Mouse (Mus musculus) megakaryocyte-erythroid progenitor cell, adult 5 weeks (primary cell): ENCODE results near the gene Prpf3. TPM values are rescaled to one million over a fixed set of nuclear protein-coding genes. Genes with fewer than 3 reads are reported as not detected.

ENCODE experiments used
- polyA plus RNA-seq: library from polyadenylated mRNA; stranded (reverse); fragments of >175 nt; gene quantifications from 2 replicates; pipeline ENCODE4 v1.2.3, GENCODE M21; 2012

Prpf3 gene
- polyA plus RNA-seq, result 6.5 and 7.9 TPM in 2 replicates

DNA sequence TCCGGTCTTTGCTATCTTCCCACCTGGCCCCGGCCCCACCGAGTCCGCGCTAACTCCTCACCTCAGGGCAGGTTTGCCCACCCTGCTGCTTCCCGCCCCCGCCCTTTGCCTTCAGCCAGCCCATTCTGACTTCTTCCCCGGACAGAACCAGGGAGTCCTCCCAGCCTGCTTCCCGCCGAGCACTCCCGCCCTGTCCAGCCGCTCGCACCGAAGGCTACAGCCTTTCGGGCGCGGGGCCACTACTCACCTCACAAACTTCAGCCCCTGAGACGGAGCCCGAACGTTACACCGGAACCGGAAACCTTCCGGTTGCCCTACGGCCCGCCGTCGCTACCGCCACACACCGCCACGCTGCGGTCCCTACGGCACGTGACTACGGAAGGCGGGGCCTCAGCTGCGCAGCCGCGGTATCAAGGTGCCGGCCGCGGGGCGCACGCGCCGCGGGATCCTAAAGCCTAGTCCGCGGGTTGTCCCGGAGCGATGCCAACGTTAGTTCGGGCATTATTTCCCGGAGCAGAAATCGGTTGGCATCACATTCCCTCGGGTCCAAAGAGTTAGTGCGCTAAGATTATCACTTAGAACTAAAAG lies at the start of gene Prpf3:
Gene Prpf3, minus strand, starts transcription at position 384 of the 588 bp plus-strand sequence.

DNA sequence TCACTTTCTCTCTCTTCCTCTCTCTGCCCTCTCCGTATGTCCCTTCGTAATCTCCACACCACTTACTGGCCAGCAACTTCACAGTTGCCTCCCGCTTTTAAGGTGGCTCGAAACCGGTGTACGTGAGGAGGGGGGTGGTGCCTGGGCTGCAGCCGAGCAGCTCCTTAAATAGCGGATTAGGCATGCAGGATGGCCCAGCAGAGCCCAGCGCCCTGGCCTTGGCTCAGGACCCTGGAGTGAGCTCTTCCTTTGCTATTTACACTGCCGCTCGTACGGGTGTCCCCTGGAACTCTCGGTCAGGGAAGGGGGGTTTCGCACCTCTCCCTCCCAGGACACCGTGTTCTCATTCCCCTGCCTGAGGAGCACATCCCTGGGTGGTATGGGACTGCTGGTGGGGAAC lies 48.9 kb upstream of the Prpf3 start, which contains the start of gene Car14:
Gene Car14, minus strand, starts transcription at position 124 of the 400 bp plus-strand sequence.

DNA sequence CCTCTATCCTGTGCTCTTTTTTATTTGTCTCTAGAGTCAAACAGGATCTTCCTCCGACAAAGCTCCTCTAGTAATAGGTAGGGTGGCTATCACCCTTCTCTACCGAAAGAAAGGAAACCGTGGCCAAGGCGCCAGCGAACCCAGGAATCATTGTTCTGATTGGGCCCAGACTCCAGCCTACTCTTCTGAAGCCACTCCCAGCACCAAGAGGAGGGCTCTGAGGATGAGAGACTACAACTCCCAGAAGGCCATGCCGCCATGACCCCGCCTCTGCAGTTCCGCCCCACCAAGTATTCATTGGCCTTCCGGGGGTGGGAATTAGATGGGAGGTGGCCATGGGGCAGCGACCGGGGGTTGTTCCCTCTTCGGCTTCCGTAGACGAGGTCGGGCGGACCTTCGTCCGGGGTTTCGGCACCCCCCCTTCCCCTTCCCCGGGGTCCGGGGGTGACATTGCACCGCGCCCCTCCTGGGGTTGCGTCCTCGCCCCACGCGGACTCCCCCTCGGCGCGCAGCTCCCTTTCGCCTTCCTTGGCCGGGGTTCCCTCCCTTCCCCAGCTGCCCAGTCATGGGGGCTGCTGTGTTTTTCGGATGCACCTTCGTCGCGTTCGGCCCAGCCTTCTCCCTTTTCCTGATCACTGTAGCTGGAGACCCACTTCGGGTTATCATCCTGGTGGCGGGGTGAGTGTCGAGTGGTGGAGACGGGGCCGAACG lies 38.1 kb upstream of the Prpf3 start, which contains the start of gene Aph1a:
Gene Aph1a, plus strand, starts transcription at position 364 of the 711 bp plus-strand sequence.

DNA sequence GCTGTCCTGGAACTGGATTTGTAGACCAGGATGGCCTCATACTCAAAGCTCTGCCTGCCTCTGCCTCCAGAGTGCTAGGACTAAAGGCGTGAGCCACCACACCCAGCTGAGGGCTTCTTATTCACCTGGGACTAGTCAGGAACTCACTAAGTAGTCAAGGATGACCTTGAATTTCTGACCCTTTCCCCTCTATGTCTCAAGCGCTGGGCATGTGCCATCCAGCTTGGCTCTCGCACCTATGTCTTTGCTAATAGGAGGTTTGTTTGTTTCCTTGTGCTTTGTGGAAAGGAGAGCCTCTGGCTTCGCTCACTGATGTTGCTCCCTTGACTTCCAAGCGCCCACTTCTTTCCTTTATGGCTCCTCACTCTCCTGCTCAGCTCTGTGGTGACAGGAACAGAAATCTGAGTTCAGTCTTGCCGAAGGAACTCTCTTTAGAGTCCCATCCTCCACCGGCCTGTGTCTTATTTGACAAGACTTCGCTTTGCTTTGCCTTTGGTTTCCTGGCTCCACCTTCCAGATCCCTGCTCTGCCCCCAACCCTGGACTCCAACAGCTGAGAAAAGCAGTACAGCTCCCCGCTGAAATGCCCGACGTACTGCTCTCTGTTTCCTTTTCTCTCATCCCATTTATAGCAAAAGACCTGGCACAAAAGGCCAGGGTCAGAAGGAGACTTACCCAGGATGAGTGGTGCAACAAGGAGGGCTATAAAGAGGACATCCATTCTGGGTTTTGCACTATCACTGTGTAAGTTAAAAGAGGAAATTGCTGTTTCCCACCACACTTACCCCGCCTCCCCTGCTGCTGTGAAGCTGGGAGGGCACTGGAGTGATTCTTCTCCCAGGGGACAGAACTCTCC lies 35.8 kb upstream of the Prpf3 start, which contains the start of gene BC028528:
Gene BC028528, minus strand, starts transcription at position 795 of the 855 bp plus-strand sequence.

DNA sequence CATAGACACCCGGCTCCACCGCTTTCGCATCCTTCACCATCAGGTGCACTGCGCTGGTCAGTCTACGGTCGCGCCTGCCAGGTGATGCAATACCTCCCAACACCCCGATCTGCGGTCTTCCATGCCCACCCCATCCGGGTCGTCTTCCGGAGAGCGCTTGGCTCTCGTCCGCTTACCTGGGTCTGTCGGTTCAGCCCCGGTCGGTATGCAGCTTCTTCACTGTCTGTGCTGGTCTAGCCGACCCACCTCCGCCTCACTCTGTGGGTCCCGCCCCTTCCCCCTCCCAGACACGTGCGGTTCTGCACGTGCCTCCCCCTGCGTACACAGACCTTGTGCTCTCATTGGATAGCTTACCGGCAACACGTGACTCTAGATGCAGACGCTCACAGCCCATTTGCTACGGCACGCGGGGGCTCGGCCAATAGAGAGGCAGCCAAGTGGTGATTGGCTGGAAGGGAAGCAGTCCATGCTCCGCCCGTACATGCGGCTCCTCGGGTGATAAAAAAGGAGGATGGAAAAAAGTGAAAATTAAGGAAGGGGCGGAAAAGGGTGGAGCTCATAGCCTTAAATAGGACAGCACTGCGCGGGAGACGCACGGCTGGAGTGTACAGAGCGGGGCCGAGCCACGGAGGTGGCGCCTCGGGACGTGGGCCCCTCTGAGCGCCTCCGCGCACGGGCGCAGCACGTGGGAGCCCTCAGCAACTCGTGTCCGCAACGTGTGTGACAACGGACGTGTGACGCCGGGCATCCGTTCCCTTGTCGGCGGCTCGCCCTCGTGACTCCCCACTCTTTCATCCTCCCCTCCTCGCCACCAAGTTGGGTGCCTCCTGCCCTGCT lies 26.5 kb upstream of the Prpf3 start, which contains the start of gene Ciart:
Gene Ciart, minus strand, starts transcription at position 273 of the 837 bp plus-strand sequence.

DNA sequence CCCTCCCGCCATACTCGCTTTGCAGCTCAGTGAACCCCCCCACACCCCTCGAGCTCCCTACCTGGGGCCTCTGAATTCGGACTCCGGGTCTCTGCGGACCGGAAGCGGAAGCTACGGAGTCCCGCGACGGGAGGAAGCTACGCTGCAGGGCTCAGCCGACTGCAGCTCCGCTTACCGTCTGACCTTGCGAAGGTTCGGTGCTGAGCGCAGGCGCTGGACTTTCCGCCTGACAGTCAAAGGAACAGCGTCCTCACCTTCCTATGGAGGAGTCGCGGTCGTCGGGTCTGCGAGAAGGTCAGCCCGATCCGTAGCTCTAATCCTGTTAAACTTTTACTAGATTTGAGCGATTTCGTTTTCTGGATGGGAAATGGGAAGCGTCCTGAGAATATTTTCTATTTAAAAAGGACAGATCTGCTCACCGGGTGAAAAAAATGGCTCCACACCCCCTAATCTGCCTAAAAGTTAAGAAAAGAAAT lies 15.7 kb upstream of the Prpf3 start, which contains the start of gene Mrps21:
Gene Mrps21, minus strand, starts transcription at position 128 of the 476 bp plus-strand sequence.

DNA sequence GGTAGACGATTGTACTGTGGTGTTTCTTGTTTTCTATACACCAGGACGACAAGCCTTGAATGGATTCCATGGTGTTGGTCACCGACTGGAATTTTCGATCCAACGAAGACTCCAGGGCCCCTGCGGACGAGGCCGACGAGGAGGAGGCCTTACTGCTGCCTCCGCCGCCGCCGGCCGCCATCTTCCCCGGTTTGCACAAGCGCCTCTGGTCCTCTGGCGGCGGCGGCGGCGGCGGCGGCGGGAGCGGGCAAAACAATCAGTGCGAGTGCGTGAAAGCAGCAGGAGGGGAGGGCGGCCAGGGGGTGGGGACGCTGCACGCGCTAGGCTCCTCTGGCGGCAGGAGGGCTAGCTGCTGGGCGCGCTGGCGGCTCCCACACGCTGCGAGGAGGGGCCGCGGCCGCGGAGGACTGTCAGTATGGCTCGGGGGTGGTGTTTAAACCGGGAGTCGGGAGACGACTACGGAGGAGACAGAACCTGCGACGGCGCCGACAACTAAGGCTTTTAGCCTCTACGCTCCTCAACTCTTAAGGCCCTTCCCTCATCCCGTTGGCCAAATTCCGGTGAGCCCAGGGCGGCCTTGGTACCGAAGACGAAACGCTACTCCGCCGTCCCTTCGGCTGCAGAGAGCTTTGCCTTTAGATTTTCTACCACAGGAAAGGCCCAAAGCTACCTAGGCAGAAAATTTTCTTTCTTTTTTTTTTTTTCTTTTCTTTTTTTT lies 37.0 kb downstream of the Prpf3 start, which contains the start of gene Rprd2:
Gene Rprd2, minus strand, starts transcription at position 293 of the 718 bp plus-strand sequence.

Other genes with a start within 250 kb of the Prpf3 start
- 17.9 and 21.4 TPM in 2 replicates for gene Ensa, start 230.9 kb downstream of the Prpf3 start, polyA plus RNA-seq
- gene Mcl1, start 197.1 kb downstream of the Prpf3 start, polyA plus RNA-seq, result 437 and 552 TPM in 2 replicates
- 1.3 and 1.6 TPM in 2 replicates for gene Adamtsl4, start 168.0 kb downstream of the Prpf3 start, polyA plus RNA-seq
- gene Ecm1, start 116.3 kb downstream of the Prpf3 start, polyA plus RNA-seq, result 11.3 and 14.5 TPM in 2 replicates
- gene Tars2, start 95.7 kb downstream of the Prpf3 start, polyA plus RNA-seq, result 41.4 and 54.6 TPM in 2 replicates
- 4.7 and 6.0 TPM in 2 replicates for gene Rprd2, start 37.0 kb downstream of the Prpf3 start, polyA plus RNA-seq
- 114 and 124 TPM in 2 replicates for gene Mrps21, start 15.6 kb upstream of the Prpf3 start, polyA plus RNA-seq
- gene Ciart, start 26.4 kb upstream of the Prpf3 start, polyA plus RNA-seq, result 10.0 and 15.3 TPM in 2 replicates
- gene BC028528, start 36.1 kb upstream of the Prpf3 start, polyA plus RNA-seq, result 2.1 and 2.7 TPM in 2 replicates
- gene Aph1a, start 38.1 kb upstream of the Prpf3 start, polyA plus RNA-seq, result 125 and 163 TPM in 2 replicates
- gene Car14, start 48.8 kb upstream of the Prpf3 start, polyA plus RNA-seq, result not detected in 2 replicates
- 272 and 489 TPM in 2 replicates for gene Anp32e, start 73.4 kb upstream of the Prpf3 start, polyA plus RNA-seq
- 232 TPM in 2 replicates for gene Plekho1, start 140.1 kb upstream of the Prpf3 start, polyA plus RNA-seq
- gene Vps45, start 202.6 kb upstream of the Prpf3 start, polyA plus RNA-seq, result 6.0 and 7.1 TPM in 2 replicates
- gene Otud7b, start 248.6 kb upstream of the Prpf3 start, polyA plus RNA-seq, result 3.0 and 4.9 TPM in 2 replicates